Mouse (Mus musculus) heart, embryonic 12.5 days (tissue): ENCODE results near the gene Cep63. TPM values are rescaled to one million over a fixed set of nuclear protein-coding genes. Genes with fewer than 3 reads are reported as not detected.

Source experiments
- ATAC-seq: fragments of 200-750 bp; cut with Nextera tagmentation; 2 replicates; pipeline ENCODE4 v1.8.0; 2017; ENCODE audit warnings: moderate TSS enrichment, moderate library complexity; ENCODE audit not compliant: insufficient number of reproducible peaks, low FRiP score
- H3K27ac ChIP-seq: fragments of 300-500 bp; sonication (generic); 2 replicates; pipeline ENCODE4 v1.5.1; 2016; ENCODE audit warnings: mild to moderate bottlenecking, moderate library complexity; ENCODE audit not compliant: poor library complexity, severe bottlenecking
- H3K27me3 ChIP-seq: fragments of 300-500 bp; sonication (generic); replicated peaks from 2 replicates; pipeline ENCODE4 v1.6.1; 2016; ENCODE audit warnings: mild to moderate bottlenecking, moderate library complexity
- H3K36me3 ChIP-seq: fragments of 300-500 bp; sonication (generic); 2 replicates; pipeline ENCODE4 v1.6.1; 2016; ENCODE audit warnings: mild to moderate bottlenecking, moderate library complexity
- H3K4me1 ChIP-seq: fragments of 300-500 bp; sonication (generic); replicated peaks from 2 replicates; pipeline ENCODE4 v1.6.1; 2016; ENCODE audit warnings: mild to moderate bottlenecking
- H3K4me2 ChIP-seq: fragments of 300-500 bp; sonication (generic); 2 replicates; pipeline ENCODE4 v1.6.1; 2016; ENCODE audit warnings: mild to moderate bottlenecking, moderate library complexity
- H3K4me3 ChIP-seq: fragments of 300-500 bp; sonication (generic); 2 replicates; pipeline ENCODE4 v1.5.1; 2016; ENCODE audit warnings: mild to moderate bottlenecking
- H3K9ac ChIP-seq: fragments of 300-500 bp; sonication (generic); 2 replicates; pipeline ENCODE4 v1.6.1; 2016; ENCODE audit warnings: mild to moderate bottlenecking, moderate library complexity
- H3K9me3 ChIP-seq: fragments of 300-500 bp; sonication (generic); replicated peaks from 2 replicates; pipeline ENCODE4 v1.6.1; 2016; ENCODE audit warnings: mild to moderate bottlenecking, moderate library complexity
- WGBS: fragments of 180-500 bp; shearing (Covaris S2); methylation state at CpG from one replicate; pipeline ENCODE4 v1.1.7; 2016; 5-methylcytosine and 5-hydroxymethylcytosine counted together
- polyA plus RNA-seq: library from polyadenylated mRNA; unstranded; fragments of >200 nt; fragmentation: Nextera tagmentation; extraction: Ambion mirVana; gene quantifications from 2 replicates; pipeline ENCODE4 v1.2.1, GENCODE M21; 2016

Cep63 gene
- polyA plus RNA-seq, 1 experiment from 2014 or later: 44.2 TPM

DNA sequence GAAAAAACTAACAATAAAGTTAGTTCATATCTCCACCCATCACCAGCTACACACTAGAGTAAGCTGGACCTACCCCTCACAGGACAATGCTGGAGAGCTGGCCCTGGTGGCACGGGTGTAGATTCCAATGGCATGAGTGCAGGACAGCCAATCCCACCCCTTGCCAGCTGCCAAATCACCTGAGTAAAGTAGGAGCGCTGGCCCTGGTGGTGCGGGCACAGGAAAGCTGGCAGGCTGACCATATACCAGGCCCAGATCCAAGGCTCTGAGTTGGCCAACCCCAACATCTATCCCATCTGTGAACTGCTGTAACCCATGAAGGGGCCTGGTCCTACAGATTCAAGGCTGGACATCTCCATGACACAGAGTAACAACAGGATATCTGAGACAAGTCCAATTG, 17.1 kb downstream of the Cep63 start:
- H3K9me3 ChIP-seq: 0 out of 2 replicates have a peak, but pooled peaks cover 3% of the 10 kb centered on the region
- ATAC-seq: no peak
- H3K4me1 ChIP-seq: peaks cover 13% of the 10 kb centered on the region; the same call in 1 of the 2 replicates
- peaks cover 44% of the 10 kb centered on the region for H3K36me3 ChIP-seq
- no peaks in the 10 kb centered on the region for H3K27me3 ChIP-seq
- no peak overlapping the region for H3K4me2 ChIP-seq
- no peak overlapping the region for H3K9ac ChIP-seq
- 91% methylated on average over 3 of the region's 3 CpGs for WGBS
- no peak overlapping the region for H3K27ac ChIP-seq
- no peak overlapping the region for H3K4me3 ChIP-seq

DNA sequence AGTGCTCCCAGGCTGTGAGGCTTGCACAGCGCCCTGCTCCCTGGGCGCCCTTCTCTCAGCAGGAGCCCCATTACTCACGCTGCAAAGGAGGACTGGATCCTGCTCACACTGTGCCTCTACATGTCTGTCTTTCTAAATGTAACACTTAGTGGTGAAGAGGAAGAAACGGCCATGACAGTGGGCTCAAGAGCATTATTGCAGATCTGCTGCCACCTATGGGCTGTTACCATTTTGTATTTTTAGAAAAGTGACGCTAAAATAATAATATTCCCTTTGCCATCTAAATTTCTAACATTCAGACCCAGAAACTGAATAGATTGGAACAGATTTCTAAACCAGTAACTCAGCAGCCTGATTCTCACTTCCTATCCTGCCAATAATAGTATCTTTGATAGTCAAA, 18.9 kb downstream of the Cep63 start:
- Histone ChIP-seq H3K36me3 (peaks cover 43% of the 10 kb centered on the region), H3K4me2 (no peak overlapping the region), H3K27ac (0 out of 2 replicates have a peak overlapping the region, but pooled peaks have one; percentile 1), H3K4me1 (peaks cover 12% of the 10 kb centered on the region; the same call in 1 of the 2 replicates), H3K27me3 (no peaks in the 10 kb centered on the region), H3K4me3 (no peak overlapping the region), H3K9ac (no peak overlapping the region), H3K9me3 (0 out of 2 replicates have a peak, but pooled peaks cover 3% of the 10 kb centered on the region)
- no peak for ATAC-seq
- 50% methylated on average over 5 of the region's 5 CpGs for WGBS

DNA sequence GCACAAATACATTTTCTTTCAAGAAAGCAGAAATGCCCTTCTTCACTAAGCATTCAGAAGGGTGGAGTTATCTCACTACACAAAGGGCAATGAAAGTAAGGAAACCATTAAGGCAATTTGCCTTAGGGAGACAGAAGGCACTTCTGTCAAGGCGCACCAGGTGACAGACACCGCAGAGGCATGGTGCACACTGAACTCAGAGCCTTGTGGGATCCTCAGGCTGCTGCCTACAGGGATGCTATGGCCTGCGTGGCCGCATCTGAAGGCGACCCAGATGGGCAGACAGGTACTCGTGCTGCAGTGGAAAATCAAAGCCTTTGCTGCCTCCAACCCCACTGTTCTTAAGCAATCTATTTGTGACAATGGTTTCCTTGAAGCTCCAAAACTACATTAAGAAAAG, 21.2 kb downstream of the Cep63 start:
- no peaks in the 10 kb centered on the region for H3K27me3 ChIP-seq
- H3K9me3 ChIP-seq: no peaks in the 10 kb centered on the region
- peaks cover 8% of the 10 kb centered on the region; the same call in 1 of the 2 replicates for H3K4me1 ChIP-seq
- H3K36me3 ChIP-seq: peaks cover 34% of the 10 kb centered on the region
- no peak for ATAC-seq
- no peak overlapping the region for H3K9ac ChIP-seq
- no peak overlapping the region for H3K4me3 ChIP-seq
- no peak overlapping the region for H3K4me2 ChIP-seq
- WGBS: 90% methylated on average over 6 of the region's 6 CpGs
- H3K27ac ChIP-seq: no peak overlapping the region

DNA sequence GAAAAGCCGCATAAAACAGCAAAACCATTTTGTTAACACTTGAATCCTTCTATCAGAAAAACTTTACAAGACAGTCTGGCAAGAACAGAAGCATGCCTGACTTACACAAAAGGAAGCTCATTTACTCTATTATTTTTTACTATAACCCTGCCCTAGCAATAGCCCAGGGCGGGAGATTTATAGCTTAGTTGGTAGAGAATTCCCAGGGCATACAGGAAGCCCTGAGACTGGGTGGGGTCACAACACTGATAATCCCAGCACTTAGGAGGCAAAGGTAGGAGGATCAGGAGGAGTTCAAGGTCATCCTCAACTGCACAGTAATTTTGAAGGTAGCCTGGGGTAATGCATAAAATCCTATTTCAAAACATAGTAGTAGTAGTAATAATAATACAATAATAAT, 24.7 kb downstream of the Cep63 start:
- Histone ChIP-seq H3K9ac (no peak overlapping the region), H3K27me3 (no peaks in the 10 kb centered on the region), H3K4me3 (no peak overlapping the region), H3K4me1 (no peaks in the 10 kb centered on the region; the same call in 1 of the 2 replicates), H3K4me2 (no peak overlapping the region), H3K27ac (no peak overlapping the region), H3K36me3 (peaks cover 23% of the 10 kb centered on the region), H3K9me3 (no peaks in the 10 kb centered on the region)
- WGBS: 83% methylated on average over 2 of the region's 2 CpGs
- no peak for ATAC-seq

DNA sequence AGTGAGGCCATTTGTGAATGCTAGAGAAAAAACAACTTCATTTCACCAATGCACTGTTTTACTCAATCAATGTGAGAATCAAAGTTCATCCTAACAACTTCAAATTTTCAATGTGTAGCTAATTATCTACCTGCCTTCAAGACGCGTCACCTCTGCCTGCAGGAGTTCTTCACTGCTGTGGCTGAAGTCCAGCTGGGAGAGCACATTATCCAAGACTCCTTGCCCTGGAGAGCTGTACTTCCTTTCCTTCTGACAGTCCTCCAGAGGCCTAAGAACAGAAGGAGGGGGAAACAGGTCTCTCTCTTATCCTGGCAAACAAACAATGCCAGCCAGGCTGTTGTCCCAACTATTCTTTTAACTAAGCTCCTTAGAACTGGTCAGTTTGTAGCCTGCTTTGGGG, 25.1 kb downstream of the Cep63 start:
- Histone ChIP-seq H3K4me2 (no peak overlapping the region), H3K27me3 (no peaks in the 10 kb centered on the region), H3K9me3 (no peaks in the 10 kb centered on the region), H3K36me3 (peaks cover 26% of the 10 kb centered on the region), H3K27ac (no peak overlapping the region), H3K4me3 (no peak overlapping the region), H3K9ac (no peak overlapping the region), H3K4me1 (no peaks in the 10 kb centered on the region; the same call in 1 of the 2 replicates)
- 80% methylated on average over 2 of the region's 2 CpGs for WGBS
- ATAC-seq: no peak

DNA sequence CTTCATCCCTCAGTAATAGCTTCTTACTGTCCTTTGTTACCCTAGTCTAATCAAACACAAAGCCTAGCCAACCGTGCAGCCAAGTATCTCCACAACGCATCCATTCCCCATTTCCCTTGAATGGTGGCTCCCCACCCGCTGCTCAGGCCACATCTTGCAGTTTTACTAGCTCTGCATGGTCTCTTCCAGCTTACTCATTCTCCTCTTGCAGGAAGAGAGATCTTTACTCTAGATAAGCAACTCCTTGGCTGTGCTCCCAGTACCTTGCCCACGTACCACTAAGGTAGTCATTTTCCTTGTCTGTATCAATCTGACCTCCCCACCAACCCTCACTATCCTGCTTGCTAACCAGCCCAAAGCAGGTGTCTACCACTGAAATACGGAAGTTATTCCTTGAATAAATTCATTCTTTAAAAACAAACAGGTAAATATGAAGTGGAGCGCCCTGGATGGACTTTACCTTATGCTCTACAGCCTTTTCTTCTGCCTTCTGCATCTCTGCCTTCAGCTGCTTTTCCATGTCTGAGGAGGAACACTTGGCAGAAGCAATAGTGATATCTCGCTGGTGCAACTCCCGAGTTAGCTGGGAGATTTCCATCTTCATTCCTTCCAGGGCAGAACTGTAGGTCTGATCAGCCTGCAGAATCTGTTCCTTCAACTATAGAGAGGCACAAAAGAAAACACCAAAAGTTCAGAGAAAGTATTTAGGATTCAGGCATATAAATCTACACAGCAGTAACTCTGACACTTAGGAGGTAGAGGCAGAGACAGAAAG, 30.5 kb downstream of the Cep63 start:
- 82% methylated on average over 8 of the region's 8 CpGs for WGBS
- Histone ChIP-seq H3K4me2 (no peak overlapping the region), H3K9me3 (no peaks in the 10 kb centered on the region), H3K27ac (no peak overlapping the region), H3K27me3 (no peaks in the 10 kb centered on the region), H3K4me1 (no peaks in the 10 kb centered on the region), H3K4me3 (no peak overlapping the region), H3K36me3 (peaks cover 45% of the 10 kb centered on the region), H3K9ac (no peak overlapping the region)
- ATAC-seq: no peak

DNA sequence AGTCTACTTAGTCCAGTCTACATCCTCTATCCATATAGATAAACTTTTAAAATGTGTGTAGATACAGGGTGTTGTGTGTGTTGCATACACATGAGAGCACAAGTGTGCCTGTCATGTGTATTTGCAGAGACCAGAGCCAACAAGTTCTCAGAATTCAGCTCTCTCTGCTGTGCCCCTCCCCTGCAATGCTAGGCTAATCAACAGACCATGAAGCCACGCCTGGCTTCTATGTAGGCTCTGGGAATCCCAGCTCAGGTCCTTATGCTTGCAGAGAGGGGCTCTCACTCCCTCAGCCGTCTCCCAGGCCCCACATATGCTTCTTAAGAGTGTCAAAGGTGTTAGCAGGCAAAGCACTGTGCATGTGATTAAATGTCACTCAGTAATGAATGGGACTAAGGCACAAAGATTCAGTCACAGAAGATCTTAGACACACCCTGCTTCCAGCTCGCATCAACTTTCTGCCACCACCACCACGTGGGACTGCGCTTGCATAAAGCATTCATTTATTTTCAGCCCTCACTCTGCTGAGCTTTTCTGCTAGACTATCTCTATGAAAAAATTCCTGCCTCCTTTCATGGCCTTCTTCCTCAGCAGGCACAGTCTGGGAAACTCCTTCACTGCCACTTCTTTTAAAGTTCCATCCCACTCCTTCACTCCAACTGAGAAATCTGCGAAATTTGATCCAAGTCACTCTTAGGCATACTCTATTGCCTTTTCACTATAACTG, 31.5 kb downstream of the Cep63 start:
- no peaks in the 10 kb centered on the region for H3K4me1 ChIP-seq
- H3K4me2 ChIP-seq: no peak overlapping the region
- no peak overlapping the region for H3K27ac ChIP-seq
- no peaks in the 10 kb centered on the region for H3K27me3 ChIP-seq
- H3K36me3 ChIP-seq: peaks cover 46% of the 10 kb centered on the region
- no peak for ATAC-seq
- 62% methylated on average over 6 of the region's 6 CpGs for WGBS
- no peak overlapping the region for H3K9ac ChIP-seq
- no peaks in the 10 kb centered on the region for H3K9me3 ChIP-seq
- no peak overlapping the region for H3K4me3 ChIP-seq

DNA sequence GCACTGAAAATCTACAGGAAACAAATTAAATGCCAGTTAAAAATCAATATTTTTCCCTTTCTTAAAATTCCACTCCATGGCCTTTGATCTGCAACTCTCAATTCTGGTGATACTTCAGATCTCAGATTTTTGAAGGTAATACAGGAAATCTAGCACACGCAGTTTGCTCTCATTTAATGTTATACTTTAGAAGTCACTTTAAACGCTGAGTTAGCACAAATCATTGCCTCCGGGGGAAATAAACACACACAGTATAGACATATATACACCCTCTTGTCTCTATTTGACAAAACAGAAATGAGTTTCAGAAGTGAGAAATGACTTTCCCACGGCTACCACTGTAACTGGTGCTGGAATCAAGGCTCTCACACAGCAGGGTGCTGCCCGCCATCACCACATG, 39.0 kb downstream of the Cep63 start:
- WGBS: 85% methylated on average over 5 of the region's 5 CpGs
- Histone ChIP-seq H3K9ac (no peak overlapping the region), H3K27me3 (no peaks in the 10 kb centered on the region), H3K27ac (no peak overlapping the region), H3K4me3 (no peak overlapping the region), H3K4me1 (no peaks in the 10 kb centered on the region), H3K4me2 (no peak overlapping the region), H3K36me3 (peaks cover 50% of the 10 kb centered on the region), H3K9me3 (no peaks in the 10 kb centered on the region)
- ATAC-seq: no peak

DNA sequence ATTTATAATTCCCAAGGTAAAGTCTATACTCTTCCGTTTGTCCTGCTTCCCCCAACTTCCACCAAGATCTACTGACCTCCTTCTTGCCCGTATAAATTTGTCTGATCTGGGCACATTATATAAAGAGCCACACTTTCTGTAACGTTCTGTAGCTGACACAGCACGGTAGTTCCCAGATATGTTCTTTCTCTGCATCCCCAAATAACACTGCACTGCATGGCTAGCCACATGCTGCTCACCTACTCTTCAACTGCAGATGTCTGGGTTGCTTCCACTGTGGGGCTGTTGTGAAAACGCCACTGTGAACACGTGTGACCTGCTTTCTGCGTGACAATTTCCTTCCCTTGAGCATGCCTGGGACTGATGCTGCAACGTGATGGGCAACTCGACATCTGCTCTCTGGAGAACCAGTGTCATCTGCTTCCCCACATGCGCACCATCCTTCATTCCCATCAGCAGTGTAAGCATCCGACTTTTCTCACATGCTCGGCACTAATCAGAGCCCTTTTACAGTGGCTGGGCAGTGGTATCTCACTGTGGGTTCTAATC, 44.3 kb downstream of the Cep63 start:
- Histone ChIP-seq H3K27me3 (no peaks in the 10 kb centered on the region), H3K4me1 (peaks cover 10% of the 10 kb centered on the region; the same call in 1 of the 2 replicates), H3K27ac (no peak overlapping the region), H3K36me3 (peaks cover 26% of the 10 kb centered on the region), H3K9ac (no peak overlapping the region), H3K4me2 (no peak overlapping the region), H3K9me3 (no peaks in the 10 kb centered on the region), H3K4me3 (no peak overlapping the region)
- WGBS: 76% methylated on average over 12 of the region's 12 CpGs
- no peak for ATAC-seq

DNA sequence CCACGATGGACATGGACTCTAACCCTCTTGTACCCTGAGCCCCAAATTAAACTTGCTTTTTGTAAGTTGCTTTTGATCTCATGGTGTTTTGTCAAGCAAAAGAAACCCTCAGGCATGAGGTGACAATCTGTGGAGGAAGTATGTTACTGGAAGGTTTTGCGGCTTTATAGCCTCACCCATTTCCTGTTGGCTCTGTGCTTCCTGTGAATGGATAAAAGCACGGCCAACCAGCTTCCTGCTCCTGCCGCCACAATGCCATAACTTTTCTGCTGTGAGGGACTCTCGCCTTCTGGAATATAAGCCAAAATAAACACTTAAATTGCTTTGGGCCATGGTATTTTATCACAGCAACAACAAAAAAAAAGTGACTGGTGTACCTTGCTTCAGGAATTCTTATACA, 48.9 kb downstream of the Cep63 start:
- Histone ChIP-seq H3K4me2 (no peak overlapping the region), H3K9ac (no peak overlapping the region), H3K27ac (peak overlapping the region; percentile 67)

DNA sequence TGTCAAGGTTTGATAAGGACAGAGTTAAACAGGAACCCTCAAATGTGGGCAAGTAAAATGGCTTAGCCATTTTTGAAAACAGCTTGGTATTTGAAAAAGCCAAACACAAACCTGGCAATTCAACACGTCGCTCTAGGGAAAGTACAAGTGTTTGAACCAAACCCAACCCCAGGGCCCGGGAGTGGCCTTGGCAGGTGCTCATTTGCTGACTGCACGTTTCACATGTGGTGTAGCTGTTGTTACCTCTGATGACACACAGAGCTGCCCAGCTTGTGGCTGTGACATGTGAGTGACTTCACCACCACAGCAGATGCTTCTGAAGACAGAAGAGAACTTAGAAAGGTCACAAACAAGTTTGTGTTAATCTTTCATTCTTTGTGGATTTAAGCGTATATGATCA, 53.4 kb downstream of the Cep63 start:
- no peaks in the 10 kb centered on the region for H3K27me3 ChIP-seq
- WGBS: 70% methylated on average over 5 of the region's 5 CpGs
- H3K9ac ChIP-seq: no peak overlapping the region
- H3K4me2 ChIP-seq: no peak overlapping the region
- 0 out of 2 replicates have a peak, but pooled peaks cover 3% of the 10 kb centered on the region for H3K4me1 ChIP-seq
- no peak overlapping the region for H3K27ac ChIP-seq
- no peaks in the 10 kb centered on the region for H3K36me3 ChIP-seq
- H3K9me3 ChIP-seq: no peaks in the 10 kb centered on the region
- H3K4me3 ChIP-seq: no peak overlapping the region
- no peak for ATAC-seq

More for the DNA sequence above, 48.9 kb downstream of the Cep63 start:
- Histone ChIP-seq H3K36me3 (no peaks in the 10 kb centered on the region), H3K4me1 (peaks cover 10% of the 10 kb centered on the region; the same call in 1 of the 2 replicates), H3K27me3 (no peaks in the 10 kb centered on the region), H3K4me3 (no peak overlapping the region), H3K9me3 (no peaks in the 10 kb centered on the region)
- peak; percentile 39; the same call in 1 of the 2 replicates for ATAC-seq
- WGBS: 52% methylated on average over 5 of the region's 5 CpGs
